ENCODE assay signal across 12 mouse cellular contexts in genomic region chr15:101980849-101981248, GRCm38 (mm10). TPM values are rescaled to one million over a fixed set of nuclear protein-coding genes. Genes with fewer than 3 reads are reported as not detected.
DNase-seq lines count a peak whose midpoint lies in the region; ATAC-seq and TF ChIP-seq lines count a peak whose summit lies in the region.
"Had no signal": no experiment of that assay in that cellular context is flagged by ENCODE, and none has a peak within 500 bp of the region (broad histone marks: within the 10 kb centered on the region; RNA-seq: fewer than 3 reads in every experiment).

No protein-coding gene starts in this region.

- no peak for TF ChIP-seq POLR2A in heart, adult 2 months (IDR thresholded peaks at IDR 0.05; ENCODE audit: insufficient read depth, low read depth, low read length)

- no peak for TF ChIP-seq CTCF in heart, adult 2 months (IDR thresholded peaks at IDR 0.05)
- TF ChIP-seq CTCF in left cerebral cortex, adult 2 months (IDR thresholded peaks at IDR 0.05), result no peak

- DNase-seq in heart, adult 2 months, result peak; percentile 30 to 31
- DNase-seq in embryonic facial prominence, embryonic 14.5 days (ENCODE audit: low spot score), result peak; percentile 66
- DNase-seq in kidney, postnatal 14 days, result peak; percentile 88
- peak; percentile 64 to 86 for DNase-seq in lung, postnatal 4 days
- no peak for DNase-seq in left cerebral cortex, adult 2 months (ENCODE audit: extremely low spot score in 1 of 2, low spot score in 2 of 2)
- no peak for DNase-seq in neural tube, embryonic 10.5 days (ENCODE audit: extremely low spot score, low spot score)
- DNase-seq in heart, postnatal 25 days (ENCODE audit: low spot score), result no peak

- TF ChIP-seq EP300 in heart, adult 2 months (IDR thresholded peaks at IDR 0.05; ENCODE audit: insufficient read depth, low read depth, low read length), result no peak

- peaks cover 14% of the 10 kb centered on the region for H3K4me1 ChIP-seq in heart, adult 2 months (ENCODE audit: control insufficient read depth, insufficient read depth, low read length)
- H3K4me1 ChIP-seq in heart, embryonic 12.5 days (replicated peaks), result peaks cover 27% of the 10 kb centered on the region
- peaks cover 22% of the 10 kb centered on the region for H3K4me1 ChIP-seq in embryonic facial prominence, embryonic 14.5 days (ENCODE audit: control insufficient read depth, insufficient read depth, low read length)

- H3K27ac ChIP-seq in heart, adult 2 months, result no peak overlapping the region
- no peak overlapping the region for H3K27ac ChIP-seq in heart, embryonic 12.5 days (ENCODE audit: poor library complexity, severe bottlenecking)
- H3K27ac ChIP-seq in embryonic facial prominence, embryonic 14.5 days (replicated peaks; ENCODE audit: low read depth, low read length), result peak overlapping the region; percentile 79
- H3K27ac ChIP-seq in left cerebral cortex, adult 2 months, result no peak overlapping the region

- no peaks in the 10 kb centered on the region; the same call in 1 of the 2 replicates for H3K36me3 ChIP-seq in heart, adult 2 months (ENCODE audit: control insufficient read depth, insufficient read depth, low read length)
- H3K36me3 ChIP-seq in heart, embryonic 12.5 days, result no peaks in the 10 kb centered on the region
- H3K36me3 ChIP-seq in embryonic facial prominence, embryonic 14.5 days (ENCODE audit: control insufficient read depth, insufficient read depth, low read length), result no peaks in the 10 kb centered on the region

- WGBS in heart, adult 2 months, result 47% methylated on average over 6 of the region's 6 CpGs
- 61% methylated on average over 6 of the region's 6 CpGs for WGBS in heart, embryonic 12.5 days
- 56% methylated on average over 5 of the region's 6 CpGs for WGBS in embryonic facial prominence, embryonic 14.5 days

- H3K79me2 ChIP-seq in heart, adult 2 months (replicated peaks; ENCODE audit: control insufficient read depth, insufficient read depth, low read length), result no peaks in the 10 kb centered on the region

- no peaks in the 10 kb centered on the region for H3K27me3 ChIP-seq in heart, adult 2 months (ENCODE audit: control insufficient read depth, insufficient read depth, low read length)
- H3K27me3 ChIP-seq in heart, embryonic 12.5 days (replicated peaks), result peaks cover 1% of the 10 kb centered on the region; the same call in 1 of the 2 replicates
- H3K27me3 ChIP-seq in embryonic facial prominence, embryonic 14.5 days (replicated peaks; ENCODE audit: control insufficient read depth, insufficient read depth, low read length), result no peaks in the 10 kb centered on the region

- intact Hi-C loops in heart, adult 2 months (cut with DNase I), result loop anchor here (10.0 kb wide), 1 partner anchor 244 kb away; no protein-coding TSS in a partner anchor
- intact Hi-C loops in left cerebral cortex, adult 2 months (cut with DNase I), result loop anchor here (5.0 kb wide), 1 partner anchor 754 kb away; no protein-coding TSS in a partner anchor
- intact Hi-C loops in heart, postnatal 25 days (cut with DNase I), result loop anchor here (10.0 kb wide), 2 partner anchors 244 to 736 kb away; no protein-coding TSS in a partner anchor

- H3K4me3 ChIP-seq in heart, adult 2 months, result no peak overlapping the region
- no peak overlapping the region for H3K4me3 ChIP-seq in heart, embryonic 12.5 days
- H3K4me3 ChIP-seq in embryonic facial prominence, embryonic 14.5 days (ENCODE audit: low read depth, low read length), result no peak overlapping the region
- H3K4me3 ChIP-seq in left cerebral cortex, adult 2 months, result no peak overlapping the region

- ATAC-seq in heart, embryonic 12.5 days (ENCODE audit: insufficient number of reproducible peaks, low FRiP score), result no peak
- ATAC-seq in embryonic facial prominence, embryonic 14.5 days (ENCODE audit: low read depth), result no peak

- no peak overlapping the region for H3K4me2 ChIP-seq in heart, embryonic 12.5 days
- H3K4me2 ChIP-seq in embryonic facial prominence, embryonic 14.5 days (ENCODE audit: low read depth, low read length), result no peak overlapping the region

- no peaks in the 10 kb centered on the region for H3K9me3 ChIP-seq in heart, embryonic 12.5 days (replicated peaks)
- no peaks in the 10 kb centered on the region for H3K9me3 ChIP-seq in embryonic facial prominence, embryonic 14.5 days (ENCODE audit: control insufficient read depth, low read length)

- no peak overlapping the region for H3K9ac ChIP-seq in heart, adult 2 months (ENCODE audit: low read depth, low read length)
- H3K9ac ChIP-seq in heart, embryonic 12.5 days, result no peak overlapping the region
- no peak overlapping the region for H3K9ac ChIP-seq in embryonic facial prominence, embryonic 14.5 days (ENCODE audit: low read depth, low read length)

RNA-seq across cellular contexts. Expression of gene Krt8, which starts 23.4 kb away (rescaled TPM):
- total RNA-seq in heart, adult 2 months (2021), result 1 to 10 TPM; 1.7 TPM
- 2.3 and 9.8 TPM in 2 replicates for polyA plus RNA-seq in heart, adult 2 months (2012; rRNA removed)
- polyA plus RNA-seq in heart, embryonic 12.5 days (2016; fragmentation: Nextera tagmentation; extraction: Ambion mirVana), result 20.1 and 27.2 TPM in 2 replicates
- 69.1 and 105 TPM in 2 replicates for polyA plus RNA-seq in embryonic facial prominence, embryonic 14.5 days (2014; fragmentation: Nextera tagmentation; extraction: Ambion mirVana)
- total RNA-seq in left cerebral cortex, adult 2 months (2021), result under 1 TPM in 1 of 2 experiments, not detected in 1; 0.29 TPM
- 1 to 10 TPM; 2.5 to 2.7 TPM for total RNA-seq in heart, postnatal 25 days (2021)

RNA-seq across cellular contexts. Expression of gene Krt78, which starts 26.8 kb away (rescaled TPM):
- total RNA-seq in heart, adult 2 months (2021), result under 1 TPM in 1 of 2 experiments, not detected in 1; 0.08 TPM
- not detected in 2 replicates for polyA plus RNA-seq in heart, adult 2 months (2012; rRNA removed)
- not detected in 2 replicates for polyA plus RNA-seq in heart, embryonic 12.5 days (2016; fragmentation: Nextera tagmentation; extraction: Ambion mirVana)
- 0.25 and 1.7 TPM in 2 replicates for polyA plus RNA-seq in embryonic facial prominence, embryonic 14.5 days (2014; fragmentation: Nextera tagmentation; extraction: Ambion mirVana)
- not detected for total RNA-seq in left cerebral cortex, adult 2 months (2021)
- not detected for total RNA-seq in heart, postnatal 25 days (2021)
- total RNA-seq: adrenal gland, adult 18-20 months; left cerebral cortex, adult 8-10 months had no signal
- polyA plus RNA-seq: heart, embryonic 14.5 days had no signal

RNA-seq across cellular contexts. Expression of gene Krt79, which starts 40.7 kb away (rescaled TPM):
- under 1 TPM in 1 of 2 experiments, not detected in 1; 0.27 TPM for total RNA-seq in heart, adult 2 months (2021)
- polyA plus RNA-seq in heart, adult 2 months (2012; rRNA removed), result 1.5 and 2.3 TPM in 2 replicates
- polyA plus RNA-seq in heart, embryonic 12.5 days (2016; fragmentation: Nextera tagmentation; extraction: Ambion mirVana), result 1.2 and 1.6 TPM in 2 replicates
- 8.9 and 9.2 TPM in 2 replicates for polyA plus RNA-seq in embryonic facial prominence, embryonic 14.5 days (2014; fragmentation: Nextera tagmentation; extraction: Ambion mirVana)
- not detected for total RNA-seq in left cerebral cortex, adult 2 months (2021)
- not detected for total RNA-seq in heart, postnatal 25 days (2021)
- total RNA-seq: left cerebral cortex, adult 8-10 months had no signal
- polyA plus RNA-seq: embryonic facial prominence, embryonic 11.5 days had no signal

RNA-seq across cellular contexts. Expression of gene Krt18, which starts 47.1 kb away (rescaled TPM):
- 1 to 10 TPM; 2.6 to 2.7 TPM for total RNA-seq in heart, adult 2 months (2021)
- 2.7 and 6.7 TPM in 2 replicates for polyA plus RNA-seq in heart, adult 2 months (2012; rRNA removed)
- polyA plus RNA-seq in heart, embryonic 12.5 days (2016; fragmentation: Nextera tagmentation; extraction: Ambion mirVana), result 30.8 and 38.0 TPM in 2 replicates
- 61.0 and 70.0 TPM in 2 replicates for polyA plus RNA-seq in embryonic facial prominence, embryonic 14.5 days (2014; fragmentation: Nextera tagmentation; extraction: Ambion mirVana)
- under 1 TPM; 0.33 to 0.38 TPM for total RNA-seq in left cerebral cortex, adult 2 months (2021)
- total RNA-seq in heart, postnatal 25 days (2021), result 1 to 10 TPM; 3.7 to 4.9 TPM

RNA-seq across cellular contexts. Expression of gene Krt4, which starts 56.3 kb away (rescaled TPM):
- total RNA-seq in heart, adult 2 months (2021), result not detected
- 0.43 TPM in 1 of 2 replicates, not detected in the other for polyA plus RNA-seq in heart, adult 2 months (2012; rRNA removed)
- polyA plus RNA-seq in heart, embryonic 12.5 days (2016; fragmentation: Nextera tagmentation; extraction: Ambion mirVana), result not detected in 2 replicates
- polyA plus RNA-seq in embryonic facial prominence, embryonic 14.5 days (2014; fragmentation: Nextera tagmentation; extraction: Ambion mirVana), result 66.3 and 145 TPM in 2 replicates
- not detected for total RNA-seq in left cerebral cortex, adult 2 months (2021)
- total RNA-seq in heart, postnatal 25 days (2021), result not detected
- total RNA-seq: adrenal gland, adult 18-20 months; left cerebral cortex, adult 8-10 months had no signal
- polyA plus RNA-seq: embryonic facial prominence, embryonic 11.5 days had no signal

Comparison
In these comparisons a context has a peak if more than half of its experiments do, and no peak if none do; other contexts are left out.
1. DNase-seq: peak in heart, adult 2 months (2 of 2), embryonic facial prominence, embryonic 14.5 days (single experiment), kidney, postnatal 14 days (single experiment) and lung, postnatal 4 days (2 of 2); none in left cerebral cortex, adult 2 months (0 of 2), neural tube, embryonic 10.5 days (single experiment) and heart, postnatal 25 days (single experiment).